Mouse (Mus musculus): ENCODE data around the gene Sae1.

DNA sequence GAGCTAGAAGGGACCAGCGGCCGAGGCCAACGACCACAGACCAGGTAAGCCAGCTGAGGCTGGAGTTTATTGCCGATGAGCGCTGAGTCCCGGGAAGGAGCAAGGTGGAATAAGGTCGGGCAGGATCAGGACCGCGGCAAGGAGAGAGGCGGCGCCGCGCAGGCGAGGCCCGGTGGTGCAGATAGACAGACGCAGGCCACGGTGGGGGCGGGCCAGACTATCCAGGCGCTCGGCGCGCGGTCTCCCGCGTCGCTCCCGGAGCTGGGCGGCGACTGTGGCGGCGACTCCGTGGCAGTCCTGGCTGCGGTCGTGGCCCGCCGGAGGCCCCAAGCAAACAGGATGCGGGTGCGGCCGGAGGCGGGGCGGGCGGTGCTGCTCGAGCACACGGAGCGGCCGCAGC lies 114.9 kb downstream of the Sae1 start:
- no peak for TF ChIP-seq CTCF (IDR thresholded peaks at IDR 0.05; ENCODE audit: control insufficient read depth, insufficient read depth, low read length)
- peak; percentile 32; the same call in 1 of the 2 replicates for TF ChIP-seq POLR2A (IDR thresholded peaks at IDR 0.05; ENCODE audit: borderline replicate concordance, control insufficient read depth, low read depth, low read length)

Data from bone marrow, adult 2 months (tissue).